Mouse (Mus musculus): ENCODE measurements around the gene Ybx2. TPM values are rescaled to one million over a fixed set of nuclear protein-coding genes. Genes with fewer than 3 reads are reported as not detected.
A peak's percentile ranks its signal among the peaks of the same experiment; 100 is the strongest.

Gene Ybx2
- polyA plus RNA-seq, 1 experiment, result 60.5 TPM

DNA sequence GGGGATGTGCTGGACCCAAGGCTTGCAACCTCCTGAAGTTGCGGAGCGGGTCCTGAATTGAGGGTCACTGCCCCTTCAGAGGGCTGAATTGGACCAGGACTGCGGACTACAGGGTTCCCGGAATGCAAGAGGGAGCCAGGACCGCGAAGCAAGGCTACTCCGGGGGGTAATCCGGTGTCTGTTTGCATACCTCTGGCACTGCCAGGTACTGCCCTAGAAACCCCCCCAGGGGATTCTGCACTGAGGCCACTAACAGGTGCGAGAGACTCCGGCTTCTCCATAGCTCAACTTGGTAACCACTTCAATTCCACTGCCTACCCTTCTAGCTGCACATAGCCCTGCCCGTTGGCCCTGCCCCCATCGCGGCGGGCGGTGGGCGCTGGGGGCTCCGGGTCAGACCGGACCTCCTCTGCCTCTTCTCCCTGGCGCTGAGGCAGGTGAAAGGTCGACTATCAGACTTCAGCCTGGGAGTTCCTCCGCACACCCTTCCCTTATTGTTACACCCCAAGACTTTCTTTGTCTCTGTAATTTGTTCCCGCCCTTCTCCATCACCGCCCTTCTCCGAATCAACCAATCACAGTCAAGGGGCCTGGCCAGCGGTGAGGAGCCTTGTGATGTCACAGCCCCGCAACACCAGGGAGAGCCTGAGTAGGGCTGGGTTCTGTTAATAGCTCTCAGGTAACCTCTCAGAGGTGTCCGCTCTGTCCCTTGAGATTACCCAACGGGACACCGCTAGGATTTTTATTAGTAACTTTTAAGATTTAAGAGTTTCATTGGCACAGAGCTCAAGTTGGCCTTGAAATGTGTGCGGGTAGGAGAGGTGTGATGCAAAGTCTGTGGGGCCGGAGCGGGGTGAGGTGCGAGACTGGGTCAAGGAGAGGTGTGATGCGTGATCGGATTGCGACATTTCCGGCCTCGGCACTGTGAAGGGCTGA, 34.9 kb upstream of the Ybx2 start, which contains the start of the genes 2810408A11Rik and Neurl4:
Gene 2810408A11Rik, minus strand, starts transcription at position 517 of the 935 bp plus-strand sequence.
Gene Neurl4, plus strand, starts transcription at position 602 of the 935 bp plus-strand sequence.
- under 1% methylated on average over 38 of the region's 38 CpGs for WGBS
- Histone ChIP-seq H3K4me1 (ENCODE audit: control insufficient read depth, insufficient read depth, low read length) (peaks cover 3% of the 10 kb centered on the region; the same call in 1 of the 2 replicates), H3K36me3 (ENCODE audit: control insufficient read depth, insufficient read depth, low read length) (no peaks in the 10 kb centered on the region), H3K27me3 (replicated peaks; ENCODE audit: control insufficient read depth, insufficient read depth, low read length) (no peaks in the 10 kb centered on the region), H3K4me3 (ENCODE audit: insufficient read depth, low read depth, low read length) (peak within 1 kb of the TSS; percentile 67), H3K27ac (ENCODE audit: insufficient read depth, low read depth, low read length) (peak within 1 kb of the TSS; percentile 96)
- DNase-seq, result peak; percentile 97
- no peak for TF ChIP-seq CTCF (conservative IDR thresholded peaks at IDR 0.05; ENCODE audit: insufficient read depth, insufficient read length, low read depth, low read length)
- TF ChIP-seq POLR2A (IDR thresholded peaks at IDR 0.05; ENCODE audit: low read depth, low read length), result peak; percentile 59

DNA sequence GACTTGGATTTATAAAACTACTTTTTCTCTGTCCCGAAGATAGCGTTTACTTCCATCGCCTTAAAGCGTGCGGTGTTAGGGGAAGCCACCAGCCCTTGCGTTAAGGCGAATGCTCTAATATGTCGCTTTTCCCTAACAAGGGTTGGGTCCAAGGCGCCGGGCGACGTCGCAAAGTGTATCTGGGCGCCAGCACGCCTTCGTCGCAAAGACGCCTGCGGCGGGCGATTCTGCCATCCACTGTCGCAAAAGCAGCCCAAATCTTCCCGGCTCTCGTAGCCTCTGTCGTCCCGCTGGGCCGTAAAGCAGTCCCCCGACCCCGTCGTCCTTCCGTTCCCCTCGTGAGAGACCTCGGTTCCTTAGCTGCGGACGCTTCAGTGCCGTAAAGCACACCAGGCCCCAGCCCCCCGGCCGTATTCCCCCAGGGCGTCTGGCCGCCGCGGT, 34.2 kb upstream of the Ybx2 start:
- Histone ChIP-seq H3K4me3 (ENCODE audit: insufficient read depth, low read depth, low read length) (peak overlapping the region; percentile 67), H3K4me1 (ENCODE audit: control insufficient read depth, insufficient read depth, low read length) (peaks cover 3% of the 10 kb centered on the region; the same call in 1 of the 2 replicates), H3K27me3 (replicated peaks; ENCODE audit: control insufficient read depth, insufficient read depth, low read length) (no peaks in the 10 kb centered on the region), H3K27ac (ENCODE audit: insufficient read depth, low read depth, low read length) (peak overlapping the region; percentile 96), H3K36me3 (ENCODE audit: control insufficient read depth, insufficient read depth, low read length) (no peaks in the 10 kb centered on the region)
- DNase-seq, result peak; percentile 98
- under 1% methylated on average over 42 of the region's 42 CpGs for WGBS
- no peak for TF ChIP-seq CTCF (conservative IDR thresholded peaks at IDR 0.05; ENCODE audit: insufficient read depth, insufficient read length, low read depth, low read length)

DNA sequence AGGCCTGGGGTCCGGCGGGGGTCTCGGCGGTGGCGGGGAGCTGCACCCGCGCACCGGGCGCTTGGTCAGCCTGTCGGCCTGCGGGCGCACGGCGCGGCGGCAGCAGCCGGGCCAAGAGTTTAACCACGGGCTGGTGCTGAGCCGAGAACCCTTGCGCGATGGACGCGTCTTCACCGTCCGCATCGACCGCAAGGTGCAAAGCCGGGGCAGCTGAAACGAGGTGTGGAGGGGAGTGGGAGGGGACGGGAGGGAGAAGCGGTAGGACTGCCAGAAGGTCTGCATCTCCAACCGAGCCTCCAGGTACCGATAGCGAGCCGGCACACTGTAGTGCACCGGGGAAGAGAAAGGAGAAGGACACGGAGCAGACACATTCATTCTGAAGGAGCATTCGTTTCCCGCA, 33.6 kb upstream of the Ybx2 start:
- Histone ChIP-seq H3K27ac (ENCODE audit: insufficient read depth, low read depth, low read length) (peak overlapping the region; percentile 33), H3K36me3 (ENCODE audit: control insufficient read depth, insufficient read depth, low read length) (no peaks in the 10 kb centered on the region), H3K4me3 (ENCODE audit: insufficient read depth, low read depth, low read length) (peak overlapping the region; percentile 67), H3K27me3 (replicated peaks; ENCODE audit: control insufficient read depth, insufficient read depth, low read length) (no peaks in the 10 kb centered on the region), H3K4me1 (ENCODE audit: control insufficient read depth, insufficient read depth, low read length) (peaks cover 3% of the 10 kb centered on the region; the same call in 1 of the 2 replicates)
- under 1% methylated on average over 39 of the region's 39 CpGs for WGBS
- DNase-seq, result peak; percentile 41
- TF ChIP-seq POLR2A (IDR thresholded peaks at IDR 0.05; ENCODE audit: low read depth, low read length), result no peak
- TF ChIP-seq CTCF (conservative IDR thresholded peaks at IDR 0.05; ENCODE audit: insufficient read depth, insufficient read length, low read depth, low read length), result no peak

DNA sequence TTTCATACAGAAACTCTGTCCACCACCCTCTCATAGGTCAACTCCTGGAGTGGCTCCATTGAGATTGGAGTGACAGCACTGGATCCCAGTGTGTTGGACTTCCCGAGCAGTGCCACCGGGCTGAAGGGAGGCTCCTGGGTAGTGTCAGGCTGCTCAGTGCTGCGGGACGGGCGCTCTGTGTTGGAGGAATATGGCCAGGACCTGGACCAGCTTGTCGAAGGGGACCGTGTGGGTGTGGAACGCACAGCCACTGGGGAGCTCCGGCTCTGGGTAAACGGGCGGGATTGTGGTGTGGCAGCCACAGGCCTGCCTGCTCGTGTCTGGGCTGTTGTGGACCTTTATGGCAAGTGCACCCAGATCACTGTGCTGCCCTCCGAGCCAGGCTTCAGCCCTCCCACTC, 32.6 kb upstream of the Ybx2 start:
- H3K4me3 ChIP-seq (ENCODE audit: insufficient read depth, low read depth, low read length), result no peak overlapping the region
- no peak for DNase-seq

DNA sequence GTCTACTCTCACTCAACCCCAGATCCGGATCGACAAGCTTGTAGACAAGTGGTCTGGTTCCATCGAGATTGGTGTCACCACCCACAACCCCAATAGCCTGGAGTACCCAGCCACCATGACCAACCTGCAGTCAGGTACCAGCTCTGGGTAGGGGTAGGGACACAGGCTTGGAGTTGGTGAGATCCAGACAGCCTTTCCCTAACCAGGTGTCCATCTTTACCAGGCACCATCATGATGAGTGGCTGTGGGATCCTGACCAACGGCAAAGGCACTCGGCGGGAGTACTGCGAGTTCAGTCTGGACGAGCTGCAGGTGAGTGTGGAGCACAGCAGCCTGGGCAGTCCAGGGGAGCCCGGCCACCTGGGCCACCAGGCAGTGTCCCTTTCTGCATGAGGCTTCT, 31.3 kb upstream of the Ybx2 start:
- TF ChIP-seq POLR2A (IDR thresholded peaks at IDR 0.05; ENCODE audit: low read depth, low read length) (no peak), CTCF (conservative IDR thresholded peaks at IDR 0.05; ENCODE audit: insufficient read depth, insufficient read length, low read depth, low read length) (no peak)
- Histone ChIP-seq H3K27ac (ENCODE audit: insufficient read depth, low read depth, low read length) (no peak overlapping the region), H3K27me3 (replicated peaks; ENCODE audit: control insufficient read depth, insufficient read depth, low read length) (no peaks in the 10 kb centered on the region), H3K4me1 (ENCODE audit: control insufficient read depth, insufficient read depth, low read length) (peaks cover 11% of the 10 kb centered on the region; the same call in 1 of the 2 replicates), H3K36me3 (ENCODE audit: control insufficient read depth, insufficient read depth, low read length) (no peaks in the 10 kb centered on the region; the same call in 1 of the 2 replicates), H3K4me3 (ENCODE audit: insufficient read depth, low read depth, low read length) (no peak overlapping the region)
- no peak for DNase-seq
- 90% methylated on average over 9 of the region's 9 CpGs for WGBS

More for the DNA sequence above, 32.6 kb upstream of the Ybx2 start:
- TF ChIP-seq POLR2A (IDR thresholded peaks at IDR 0.05; ENCODE audit: low read depth, low read length) (no peak), CTCF (conservative IDR thresholded peaks at IDR 0.05; ENCODE audit: insufficient read depth, insufficient read length, low read depth, low read length) (no peak)
- 82% methylated on average over 13 of the region's 13 CpGs for WGBS
- Histone ChIP-seq H3K36me3 (ENCODE audit: control insufficient read depth, insufficient read depth, low read length) (no peaks in the 10 kb centered on the region; the same call in 1 of the 2 replicates), H3K27me3 (replicated peaks; ENCODE audit: control insufficient read depth, insufficient read depth, low read length) (no peaks in the 10 kb centered on the region), H3K4me1 (ENCODE audit: control insufficient read depth, insufficient read depth, low read length) (peaks cover 7% of the 10 kb centered on the region; the same call in 1 of the 2 replicates), H3K27ac (ENCODE audit: insufficient read depth, low read depth, low read length) (no peak overlapping the region)

DNA sequence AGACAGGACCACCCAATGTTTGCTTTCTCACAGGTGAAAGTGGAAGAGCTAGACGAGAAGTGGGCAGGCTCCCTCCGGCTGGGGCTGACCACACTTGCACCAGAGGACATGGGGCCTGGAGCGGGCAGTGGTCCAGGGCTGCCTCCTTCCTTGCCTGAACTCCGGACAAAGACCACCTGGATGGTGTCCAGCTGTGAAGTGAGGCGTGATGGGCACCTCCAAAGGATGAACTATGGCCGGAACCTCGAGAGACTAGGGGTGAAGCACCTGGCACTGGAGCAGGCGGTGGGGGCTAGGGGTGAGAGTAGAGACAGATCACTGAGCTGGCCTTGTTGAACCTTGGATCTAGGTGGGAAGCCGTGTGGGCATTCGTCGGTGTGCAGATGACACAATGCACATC, 27.0 kb upstream of the Ybx2 start:
- Histone ChIP-seq H3K27me3 (replicated peaks; ENCODE audit: control insufficient read depth, insufficient read depth, low read length) (no peaks in the 10 kb centered on the region), H3K4me1 (ENCODE audit: control insufficient read depth, insufficient read depth, low read length) (peaks cover 17% of the 10 kb centered on the region), H3K4me3 (ENCODE audit: insufficient read depth, low read depth, low read length) (peak overlapping the region; percentile 39), H3K27ac (ENCODE audit: insufficient read depth, low read depth, low read length) (peak overlapping the region; percentile 63), H3K36me3 (ENCODE audit: control insufficient read depth, insufficient read depth, low read length) (no peaks in the 10 kb centered on the region; the same call in 1 of the 2 replicates)
- peak; percentile 98 for DNase-seq
- 57% methylated on average over 11 of the region's 11 CpGs for WGBS
- TF ChIP-seq CTCF (conservative IDR thresholded peaks at IDR 0.05; ENCODE audit: insufficient read depth, insufficient read length, low read depth, low read length), result no peak
- TF ChIP-seq POLR2A (IDR thresholded peaks at IDR 0.05; ENCODE audit: low read depth, low read length), result no peak

DNA sequence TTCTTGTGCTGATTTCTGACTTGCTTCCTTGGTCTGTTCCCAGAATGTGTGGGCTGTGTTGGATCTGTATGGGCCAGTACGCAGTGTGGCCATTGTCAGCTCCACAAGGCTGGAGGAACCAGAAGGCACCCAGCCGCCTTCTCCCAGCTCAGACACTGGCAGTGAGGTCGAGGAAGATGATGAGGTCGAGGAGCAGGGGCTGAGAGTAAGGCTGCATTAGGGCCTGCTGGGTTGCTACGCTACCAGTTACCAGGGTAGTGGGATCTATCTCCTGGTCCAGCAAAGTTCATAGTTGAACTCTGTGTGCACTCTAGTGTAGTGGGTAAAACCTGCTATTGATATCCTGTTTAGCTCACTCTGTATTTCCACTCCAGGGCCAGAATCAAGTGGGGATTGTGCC, 26.4 kb upstream of the Ybx2 start:
- TF ChIP-seq POLR2A (IDR thresholded peaks at IDR 0.05; ENCODE audit: low read depth, low read length) (no peak), CTCF (conservative IDR thresholded peaks at IDR 0.05; ENCODE audit: insufficient read depth, insufficient read length, low read depth, low read length) (no peak)
- Histone ChIP-seq H3K4me3 (ENCODE audit: insufficient read depth, low read depth, low read length) (peak overlapping the region; percentile 39), H3K4me1 (ENCODE audit: control insufficient read depth, insufficient read depth, low read length) (peaks cover 17% of the 10 kb centered on the region), H3K36me3 (ENCODE audit: control insufficient read depth, insufficient read depth, low read length) (no peaks in the 10 kb centered on the region; the same call in 1 of the 2 replicates), H3K27ac (ENCODE audit: insufficient read depth, low read depth, low read length) (peak overlapping the region; percentile 63), H3K27me3 (replicated peaks; ENCODE audit: control insufficient read depth, insufficient read depth, low read length) (no peaks in the 10 kb centered on the region)
- DNase-seq, result no peak
- WGBS, result 57% methylated on average over 5 of the region's 5 CpGs
